Mouse (Mus musculus): ENCODE data around the gene Htra1.

DNA sequence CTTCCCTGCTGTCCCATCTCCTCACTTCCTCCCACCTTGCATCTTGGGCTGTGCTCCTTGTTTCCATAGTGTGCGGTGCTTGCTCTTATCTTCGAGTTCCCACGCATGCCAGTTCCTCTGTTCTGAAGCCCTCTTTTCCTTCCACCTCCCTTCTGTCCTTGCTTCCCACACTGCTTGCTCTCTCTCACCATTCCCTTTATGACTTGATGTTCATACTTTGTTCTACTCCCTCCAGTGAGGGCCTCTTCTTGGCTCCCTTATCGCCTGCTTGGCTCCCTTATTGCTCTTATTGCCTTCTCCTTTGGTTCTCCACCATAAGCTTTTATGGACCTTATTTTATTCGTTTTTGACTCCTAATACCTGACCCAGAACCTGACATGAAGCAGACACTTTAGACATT, 73.3 kb downstream of the Htra1 start:
- TF ChIP-seq CTCF (IDR thresholded peaks at IDR 0.05; ENCODE audit: control insufficient read depth, insufficient read depth, insufficient read length) (no peak), MYOG (IDR thresholded peaks at IDR 0.05; ENCODE audit: control insufficient read depth, extremely low read depth, insufficient read length) (no peak), MYOD1 (IDR thresholded peaks at IDR 0.05; ENCODE audit: control insufficient read depth, insufficient read length, low read depth) (no peak), MAX (IDR thresholded peaks at IDR 0.05) (no peak), USF1 (IDR thresholded peaks at IDR 0.05; ENCODE audit: low read depth) (no peak)
